Mouse (Mus musculus): ENCODE data around the gene Nr2f6. TPM values are rescaled to one million over a fixed set of nuclear protein-coding genes. Genes with fewer than 3 reads are reported as not detected.
A peak's percentile ranks its signal among the peaks of the same experiment; 100 is the strongest.

The Nr2f6 gene
- polyA plus RNA-seq, 2 experiments, result 63.1 to 80.8 TPM

DNA sequence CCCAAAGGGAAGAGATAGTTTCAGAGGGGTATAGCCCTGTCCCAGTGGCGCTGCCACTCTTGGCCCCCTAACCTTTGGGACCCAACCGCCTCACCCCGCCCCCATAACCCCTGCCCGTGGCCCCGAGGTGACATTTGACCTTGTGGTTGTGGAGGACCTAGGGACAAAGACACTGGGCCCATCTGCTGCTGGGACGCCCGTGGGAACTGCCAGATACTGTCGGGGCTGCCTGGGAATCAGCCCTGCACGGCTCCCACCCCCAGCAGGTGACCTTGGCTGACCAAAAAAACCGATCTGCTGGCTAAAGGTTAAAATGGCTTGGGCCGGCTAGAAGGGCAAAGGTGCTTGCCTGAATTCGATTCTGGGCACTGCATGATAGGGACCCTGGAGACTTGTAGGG lies 1.6 kb upstream of the Nr2f6 start:
- H3K27me3 ChIP-seq (ENCODE audit: control insufficient read depth, insufficient read depth, low read length), result no peaks in the 10 kb centered on the region
- no peak for DNase-seq (ENCODE audit: low spot score)
- no peak overlapping the region for H3K9ac ChIP-seq (ENCODE audit: low read depth, low read length, severe bottlenecking)
- no peak overlapping the region for H3K4me3 ChIP-seq (replicated peaks; ENCODE audit: low read length)
- no peak for TF ChIP-seq POLR2A (IDR thresholded peaks at IDR 0.05; ENCODE audit: borderline replicate concordance, extremely low read depth, insufficient read depth, insufficient read length)
- peak overlapping the region; percentile 88; the same call in 1 of the 2 replicates for H3K27ac ChIP-seq (replicated peaks; ENCODE audit: low read depth, low read length)
- ATAC-seq (ENCODE audit: low FRiP score, low read depth), result no peak
- H3K4me2 ChIP-seq (replicated peaks; ENCODE audit: low read depth, low read length, severe bottlenecking), result no peak overlapping the region
- H3K4me1 ChIP-seq (ENCODE audit: control insufficient read depth, insufficient read depth, low read length), result peaks cover 23% of the 10 kb centered on the region
- H3K9me3 ChIP-seq (ENCODE audit: control insufficient read depth, low read length), result no peaks in the 10 kb centered on the region
- WGBS, result 40% methylated on average over 12 of the region's 12 CpGs
- no peaks in the 10 kb centered on the region for H3K36me3 ChIP-seq (ENCODE audit: control insufficient read depth, insufficient read depth, low read length)

DNA sequence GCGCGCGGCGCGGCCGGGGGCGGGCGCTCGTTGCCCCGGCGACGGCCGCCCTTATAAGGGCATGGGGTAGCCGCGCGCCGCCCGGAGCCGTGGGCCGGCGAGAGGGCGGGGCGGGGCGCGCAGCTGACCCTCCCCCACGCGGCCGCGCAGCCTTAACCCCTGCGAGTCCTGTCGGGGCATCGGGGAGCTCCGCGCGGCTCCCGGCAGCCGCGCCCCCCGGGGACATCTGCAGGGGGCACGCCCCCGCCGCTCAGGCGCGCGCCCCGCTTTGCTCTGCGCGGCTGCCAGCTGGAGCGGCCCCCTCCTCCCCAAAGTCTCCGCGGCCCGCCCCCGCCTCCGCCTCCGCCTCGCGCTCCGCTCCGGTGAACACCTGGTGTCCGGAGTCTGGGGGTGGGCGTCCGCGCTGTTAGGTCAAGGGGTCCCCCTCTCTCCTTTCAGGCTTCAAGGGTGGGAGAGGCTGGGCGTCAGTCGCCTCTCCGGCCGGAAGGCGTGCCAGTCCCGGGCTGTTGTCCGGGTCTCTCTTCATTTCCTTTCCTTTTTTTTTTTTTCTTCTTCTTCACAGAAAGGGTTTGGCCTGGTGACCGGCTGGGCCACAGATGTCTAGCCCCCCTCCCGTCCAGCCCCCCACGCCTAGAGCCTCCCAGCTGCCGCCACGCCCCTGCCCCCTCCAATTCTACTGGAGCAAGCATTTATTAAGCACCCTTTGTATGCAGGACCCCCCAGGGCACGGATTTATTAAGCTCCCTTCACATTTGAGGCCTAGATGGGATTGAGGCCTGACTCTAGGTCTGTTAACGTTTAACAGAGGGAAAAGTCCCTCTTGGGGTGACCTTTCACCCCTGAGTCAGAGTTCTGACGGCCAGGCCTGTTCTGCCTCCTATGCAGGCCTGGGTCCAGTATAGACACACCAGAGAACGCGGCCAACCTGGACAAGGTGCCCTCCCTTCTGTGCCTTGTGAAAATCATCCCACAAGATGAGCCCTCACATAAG lies 506 bp upstream of the Nr2f6 start:
- WGBS, result 3% methylated on average over 29 of the region's 80 CpGs
- H3K4me1 ChIP-seq (ENCODE audit: control insufficient read depth, insufficient read depth, low read length), result peaks cover 23% of the 10 kb centered on the region

DNA sequence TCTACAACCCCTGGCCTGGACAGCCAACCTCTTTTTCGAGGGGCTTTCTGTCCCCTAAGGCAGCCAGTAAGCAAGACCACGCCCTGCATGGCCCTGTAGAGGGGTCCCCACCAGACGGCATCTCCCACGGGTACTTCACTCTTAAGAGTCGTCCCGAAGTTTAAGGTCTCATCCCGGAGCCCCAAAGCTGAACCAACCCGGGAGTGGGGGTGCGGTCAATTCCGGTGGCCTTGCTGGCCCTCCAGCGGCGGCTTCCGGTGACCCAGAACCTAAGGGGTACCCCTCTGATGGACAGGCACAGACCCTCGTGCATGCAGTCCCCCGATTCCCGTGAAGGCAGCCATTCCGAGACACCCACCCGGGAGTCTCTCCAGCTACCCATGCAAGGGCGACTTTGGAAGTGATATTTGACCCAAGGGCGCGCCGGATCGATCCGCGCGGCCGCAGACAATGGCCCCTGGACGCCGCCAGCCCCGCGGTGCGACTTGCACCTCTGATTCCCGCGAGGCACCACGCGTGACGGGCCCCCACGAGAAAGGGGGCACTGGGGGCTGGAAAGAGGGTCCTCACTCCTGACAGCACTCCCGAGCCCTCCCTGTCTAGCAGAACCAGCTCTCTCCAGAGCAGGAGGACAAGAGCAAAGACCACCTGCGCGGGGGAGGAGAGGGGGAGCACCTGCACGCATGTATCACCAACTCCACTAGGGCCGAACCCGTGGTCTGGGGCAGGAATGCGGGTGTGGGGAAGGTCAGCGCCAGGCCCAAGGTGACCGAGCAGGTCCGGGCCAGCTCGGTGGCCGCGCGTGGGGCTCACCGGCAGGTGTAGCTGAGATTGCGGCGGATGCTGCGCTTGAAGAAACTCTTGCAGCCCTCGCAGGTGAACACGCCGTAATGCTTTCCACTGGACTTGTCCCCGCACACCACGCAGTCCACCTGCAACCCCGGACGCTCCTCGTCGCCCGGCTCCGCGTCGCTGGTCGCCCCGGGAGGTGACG lies 1.3 kb downstream of the Nr2f6 start:
- Histone ChIP-seq H3K27me3 (ENCODE audit: control insufficient read depth, insufficient read depth, low read length) (no peaks in the 10 kb centered on the region), H3K4me1 (ENCODE audit: control insufficient read depth, insufficient read depth, low read length) (peaks cover 35% of the 10 kb centered on the region), H3K4me2 (replicated peaks; ENCODE audit: low read depth, low read length, severe bottlenecking) (peak overlapping the region; percentile 99), H3K9me3 (ENCODE audit: control insufficient read depth, low read length) (no peaks in the 10 kb centered on the region), H3K36me3 (ENCODE audit: control insufficient read depth, insufficient read depth, low read length) (peaks cover 11% of the 10 kb centered on the region), H3K27ac (replicated peaks; ENCODE audit: low read depth, low read length) (no peak overlapping the region), H3K9ac (ENCODE audit: low read depth, low read length, severe bottlenecking) (peak overlapping the region; percentile 77), H3K4me3 (replicated peaks; ENCODE audit: low read length) (peak overlapping the region; percentile 84)
- DNase-seq (ENCODE audit: low spot score), result no peak
- no peak for TF ChIP-seq POLR2A (IDR thresholded peaks at IDR 0.05; ENCODE audit: borderline replicate concordance, extremely low read depth, insufficient read depth, insufficient read length)
- no peak for ATAC-seq (ENCODE audit: low FRiP score, low read depth)
- 2% methylated on average over 59 of the region's 72 CpGs for WGBS

More for the DNA sequence above, 506 bp upstream of the Nr2f6 start:
- H3K4me2 ChIP-seq (replicated peaks; ENCODE audit: low read depth, low read length, severe bottlenecking), result peak overlapping the region; percentile 99
- H3K27ac ChIP-seq (replicated peaks; ENCODE audit: low read depth, low read length), result peak overlapping the region; percentile 88
- H3K27me3 ChIP-seq (ENCODE audit: control insufficient read depth, insufficient read depth, low read length), result no peaks in the 10 kb centered on the region
- no peaks in the 10 kb centered on the region for H3K9me3 ChIP-seq (ENCODE audit: control insufficient read depth, low read length)
- DNase-seq (ENCODE audit: low spot score) (peak; percentile 86), ATAC-seq (ENCODE audit: low FRiP score, low read depth) (peak; percentile 92)
- peak overlapping the region; percentile 77 for H3K9ac ChIP-seq (ENCODE audit: low read depth, low read length, severe bottlenecking)
- H3K36me3 ChIP-seq (ENCODE audit: control insufficient read depth, insufficient read depth, low read length), result peaks cover 9% of the 10 kb centered on the region
- peak overlapping the region; percentile 84 for H3K4me3 ChIP-seq (replicated peaks; ENCODE audit: low read length)
- no peak for TF ChIP-seq POLR2A (IDR thresholded peaks at IDR 0.05; ENCODE audit: borderline replicate concordance, extremely low read depth, insufficient read depth, insufficient read length)

DNA sequence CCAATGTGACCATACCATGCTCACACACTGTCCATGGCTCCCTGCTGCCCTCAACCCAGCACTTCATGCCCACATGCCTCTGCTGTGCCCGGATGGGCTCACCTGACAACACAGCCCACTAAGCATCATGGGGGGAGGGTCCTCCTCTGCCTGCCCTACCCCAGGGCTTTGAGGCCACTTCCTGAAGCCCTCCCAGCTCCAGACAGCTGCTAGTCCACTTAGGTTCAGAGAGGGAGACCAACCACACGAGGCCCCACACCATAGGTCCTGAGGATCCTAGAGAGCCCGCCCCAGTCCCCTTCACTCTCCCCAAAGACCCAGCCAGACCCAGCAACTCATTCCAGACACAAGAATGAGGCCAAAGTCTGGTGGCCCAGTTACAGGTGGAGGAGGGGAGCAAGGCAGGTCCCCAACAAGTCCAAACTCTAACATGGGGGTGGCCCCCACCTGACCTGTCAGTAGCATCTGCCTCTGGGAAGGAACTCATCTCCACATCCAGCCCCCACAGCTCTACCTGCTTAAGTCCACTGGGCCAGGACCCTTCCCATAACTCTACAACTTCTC lies 2.2 kb downstream of the Nr2f6 start:
- Histone ChIP-seq H3K9ac (ENCODE audit: low read depth, low read length, severe bottlenecking) (peak overlapping the region; percentile 77), H3K4me1 (ENCODE audit: control insufficient read depth, insufficient read depth, low read length) (peaks cover 35% of the 10 kb centered on the region), H3K27me3 (ENCODE audit: control insufficient read depth, insufficient read depth, low read length) (no peaks in the 10 kb centered on the region), H3K4me3 (replicated peaks; ENCODE audit: low read length) (peak overlapping the region; percentile 84), H3K9me3 (ENCODE audit: control insufficient read depth, low read length) (no peaks in the 10 kb centered on the region), H3K36me3 (ENCODE audit: control insufficient read depth, insufficient read depth, low read length) (peaks cover 17% of the 10 kb centered on the region), H3K4me2 (replicated peaks; ENCODE audit: low read depth, low read length, severe bottlenecking) (peak overlapping the region; percentile 99), H3K27ac (replicated peaks; ENCODE audit: low read depth, low read length) (no peak overlapping the region)
- WGBS, result 49% methylated on average over 3 of the region's 3 CpGs
- DNase-seq (ENCODE audit: low spot score), result no peak
- no peak for ATAC-seq (ENCODE audit: low FRiP score, low read depth)
- TF ChIP-seq POLR2A (IDR thresholded peaks at IDR 0.05; ENCODE audit: borderline replicate concordance, extremely low read depth, insufficient read depth, insufficient read length), result no peak
